Mouse (Mus musculus) kidney, embryonic 16.5 days (tissue): ENCODE results near the gene Gm21887. TPM values are rescaled to one million over a fixed set of nuclear protein-coding genes. Genes with fewer than 3 reads are reported as not detected.
"Not testable (repeated sequence)": the region's sequence is repeated elsewhere in the genome, so short reads cannot be mapped to it uniquely, and the experiment has no call there.

Experiments used
- ATAC-seq: fragments of 200-750 bp; cut with Nextera tagmentation; 2 replicates; pipeline ENCODE4 v1.8.0; 2017; ENCODE audit warnings: moderate TSS enrichment; ENCODE audit not compliant: low FRiP score, low TSS enrichment
- H3K27ac ChIP-seq: fragments of 300-500 bp; sonication (generic); 2 replicates; pipeline ENCODE4 v1.5.1; 2014; ENCODE audit warnings: low read length
- H3K27me3 ChIP-seq: fragments of 300-500 bp; sonication (generic); 2 replicates; pipeline ENCODE4 v1.6.1; 2014; ENCODE audit warnings: low read length, control low read depth, mixed read lengths; ENCODE audit not compliant: insufficient read depth
- H3K36me3 ChIP-seq: fragments of 300-500 bp; sonication (generic); 2 replicates; pipeline ENCODE4 v1.6.1; 2014; ENCODE audit warnings: low read length, control low read depth, mixed read lengths; ENCODE audit not compliant: insufficient read depth
- H3K4me1 ChIP-seq: fragments of 300-500 bp; sonication (generic); 2 replicates; pipeline ENCODE4 v1.6.1; 2014; ENCODE audit warnings: low read length, control low read depth, mixed read lengths; ENCODE audit not compliant: insufficient read depth
- H3K4me2 ChIP-seq: fragments of 300-500 bp; sonication (generic); replicated peaks from 2 replicates; pipeline ENCODE4 v1.6.1; 2014; ENCODE audit warnings: low read depth, low read length
- H3K4me3 ChIP-seq: fragments of 300-500 bp; sonication (generic); 2 replicates; pipeline ENCODE4 v1.5.1; 2014; ENCODE audit warnings: mild to moderate bottlenecking, low read length
- H3K9ac ChIP-seq: fragments of 300-500 bp; sonication (generic); replicated peaks from 2 replicates; pipeline ENCODE4 v1.6.1; 2014; ENCODE audit warnings: low read length
- H3K9me3 ChIP-seq: fragments of 300-500 bp; sonication (generic); 2 replicates; pipeline ENCODE4 v1.6.1; 2016; ENCODE audit warnings: low read length, control low read depth
- WGBS: fragments of 180-500 bp; shearing (Covaris S2); extraction: QIAGEN DNeasy Blood & Tissue Kit; methylation state at CpG from one replicate; pipeline ENCODE4 v1.1.7; 2014; 5-methylcytosine and 5-hydroxymethylcytosine counted together
- polyA plus RNA-seq: library from polyadenylated mRNA; unstranded; fragments of >200 nt; fragmentation: Nextera tagmentation; extraction: Ambion mirVana; gene quantifications from 2 replicates; pipeline ENCODE4 v1.2.1, GENCODE M21; 2015

Gene Gm21887
- polyA plus RNA-seq, 1 experiment from 2014 or later = 162 TPM

- ATAC-seq = peak; percentile 17; the same call in 1 of the 2 replicates
- peaks cover 33% of the 10 kb centered on the region for H3K36me3 ChIP-seq
- 67% methylated on average over 3 of the region's 3 CpGs for WGBS
- not testable (repeated sequence) for H3K4me1 ChIP-seq, H3K9ac ChIP-seq, H3K4me3 ChIP-seq, H3K4me2 ChIP-seq, H3K9me3 ChIP-seq, H3K27me3 ChIP-seq
- peak overlapping the region; percentile 2 for H3K27ac ChIP-seq
These were observed 33.8 kb upstream of the Gm21887 start for GRCm38 (mm10) chrX:169975681-169976131.

DNA sequence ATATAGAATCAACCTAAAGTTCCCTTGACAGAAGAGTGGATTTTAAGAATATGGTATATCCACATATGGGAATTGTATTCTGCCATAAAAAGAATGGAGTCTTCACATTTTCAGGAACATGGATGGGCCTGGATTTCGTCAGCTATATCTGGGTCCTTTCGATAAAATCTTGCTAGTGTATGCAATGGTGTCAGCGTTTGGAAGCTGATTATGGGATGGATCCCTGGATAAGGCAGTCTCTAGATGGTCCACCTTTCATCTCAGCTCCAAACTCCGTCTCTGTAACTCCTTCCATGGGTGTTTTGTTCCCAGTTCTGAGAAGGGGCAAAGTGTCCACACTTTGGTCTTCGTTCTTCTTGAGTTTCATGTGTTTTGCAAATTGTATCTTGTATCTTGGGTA, 33.1 kb upstream of the Gm21887 start:
- H3K9me3 ChIP-seq, H3K4me3 ChIP-seq, H3K27ac ChIP-seq, H3K4me2 ChIP-seq, H3K4me1 ChIP-seq, ATAC-seq, H3K27me3 ChIP-seq, H3K9ac ChIP-seq: not testable (repeated sequence)
- H3K36me3 ChIP-seq = peaks cover 37% of the 10 kb centered on the region
- 66% methylated on average over 5 of the region's 5 CpGs for WGBS

GRCm38 (mm10) chrX:169977856-169978435, 31.5 kb upstream of the Gm21887 start:
- H3K9ac ChIP-seq, H3K4me3 ChIP-seq, H3K27me3 ChIP-seq, H3K9me3 ChIP-seq, H3K4me1 ChIP-seq, H3K27ac ChIP-seq, H3K4me2 ChIP-seq, ATAC-seq: not testable (repeated sequence)
- WGBS = 87% methylated on average over 7 of the region's 7 CpGs
- peaks cover 50% of the 10 kb centered on the region for H3K36me3 ChIP-seq

GRCm38 (mm10) chrX:169978436-169979381, 30.8 kb upstream of the Gm21887 start:
- Histone ChIP-seq H3K9me3 (peaks cover 15% of the 10 kb centered on the region), H3K27ac (peak overlapping the region; percentile 1; the same call in 1 of the 2 replicates), H3K36me3 (peaks cover 58% of the 10 kb centered on the region)
- WGBS = 61% methylated on average over 29 of the region's 29 CpGs
- not testable (repeated sequence) for H3K4me2 ChIP-seq, H3K9ac ChIP-seq, H3K27me3 ChIP-seq, ATAC-seq, H3K4me3 ChIP-seq, H3K4me1 ChIP-seq

GRCm38 (mm10) chrX:169979461-169980202, 29.8 kb upstream of the Gm21887 start:
- H3K4me1 ChIP-seq, H3K9ac ChIP-seq, H3K4me3 ChIP-seq, H3K27me3 ChIP-seq, ATAC-seq, H3K27ac ChIP-seq, H3K4me2 ChIP-seq: not testable (repeated sequence)
- H3K36me3 ChIP-seq = peaks cover 65% of the 10 kb centered on the region
- 81% methylated on average over 20 of the region's 20 CpGs for whole genome bisulfite sequencing
- peaks cover 21% of the 10 kb centered on the region for H3K9me3 ChIP-seq

DNA sequence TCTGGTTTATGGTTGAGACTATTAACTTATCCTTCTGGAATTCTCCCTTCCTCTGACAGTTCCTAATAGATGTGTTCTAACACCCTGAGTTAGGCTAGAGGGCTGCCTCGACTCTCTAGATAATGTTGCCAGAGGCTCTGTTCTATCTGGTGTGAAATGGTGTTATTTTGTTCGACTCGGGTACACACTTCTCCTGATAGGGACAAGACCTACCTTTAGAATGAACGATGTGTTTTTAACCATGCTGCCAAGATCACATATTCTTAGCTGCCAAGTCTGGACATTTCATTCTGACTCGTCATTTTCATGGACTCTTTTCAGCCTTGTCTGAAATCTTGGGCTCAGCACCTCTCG, 29.3 kb upstream of the Gm21887 start:
- peaks cover 71% of the 10 kb centered on the region for H3K36me3 ChIP-seq
- 85% methylated on average over 6 of the region's 6 CpGs for WGBS
- not testable (repeated sequence) for ATAC-seq

DNA sequence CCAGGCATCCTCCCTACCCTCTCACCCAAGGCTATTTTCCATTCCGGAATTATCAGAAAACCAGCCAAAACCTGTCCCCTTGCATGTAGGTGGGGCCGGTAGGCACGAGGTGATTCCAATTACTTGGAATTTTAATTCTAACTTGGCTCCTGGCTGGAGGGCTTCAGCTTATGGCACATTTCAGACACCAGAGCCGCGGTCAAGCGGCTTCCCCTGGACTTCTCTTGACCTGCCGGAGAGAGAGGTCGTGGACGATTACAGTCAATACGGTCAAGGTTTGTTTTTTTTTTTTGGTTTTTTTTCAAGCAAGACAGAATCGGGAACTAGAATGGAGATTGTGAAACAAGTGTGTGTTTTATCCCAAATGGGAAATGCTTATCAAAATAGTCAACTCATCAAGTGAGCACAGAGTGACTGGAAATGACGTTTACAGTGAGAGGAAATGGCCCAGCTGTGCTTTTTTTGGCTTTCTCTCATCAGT, 28.6 kb upstream of the Gm21887 start:
- Histone ChIP-seq H3K27me3 (no peaks in the 10 kb centered on the region), H3K4me3 (no peak overlapping the region), H3K4me2 (no peak overlapping the region), H3K27ac (no peak overlapping the region), H3K36me3 (peaks cover 78% of the 10 kb centered on the region), H3K9ac (no peak overlapping the region), H3K9me3 (peaks cover 33% of the 10 kb centered on the region), H3K4me1 (no peaks in the 10 kb centered on the region)
- 74% methylated on average over 12 of the region's 12 CpGs for WGBS
- ATAC-seq = no peak

More for the DNA sequence above, 29.3 kb upstream of the Gm21887 start:
- H3K9ac ChIP-seq, H3K4me3 ChIP-seq, H3K4me1 ChIP-seq, H3K27ac ChIP-seq, H3K4me2 ChIP-seq, H3K27me3 ChIP-seq: not testable (repeated sequence)
- peaks cover 27% of the 10 kb centered on the region for H3K9me3 ChIP-seq

DNA sequence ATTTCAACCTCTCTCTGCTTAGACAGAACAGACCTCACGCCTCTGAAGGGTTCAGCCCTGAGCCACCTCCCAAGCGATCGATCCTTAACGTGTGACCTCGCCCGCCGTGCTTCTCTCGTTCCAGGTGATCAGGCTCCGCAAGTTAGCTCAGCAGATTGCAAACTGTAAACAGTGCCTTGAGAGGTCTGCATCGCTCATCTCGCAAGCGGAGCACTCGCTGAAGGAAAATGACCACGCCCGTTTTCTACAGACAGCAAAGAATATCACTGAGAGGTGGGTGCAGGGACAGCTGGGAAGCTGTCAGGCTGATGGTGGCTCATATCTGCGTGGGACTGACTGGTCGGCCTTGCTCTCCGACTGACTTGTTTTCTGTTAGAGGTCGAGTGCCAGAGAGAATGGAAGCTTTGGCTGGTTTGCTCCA, 27.7 kb upstream of the Gm21887 start:
- not testable (repeated sequence) for H3K4me3 ChIP-seq, H3K27me3 ChIP-seq, ATAC-seq, H3K27ac ChIP-seq, H3K4me1 ChIP-seq, H3K4me2 ChIP-seq, H3K9ac ChIP-seq
- Histone ChIP-seq H3K9me3 (peaks cover 39% of the 10 kb centered on the region), H3K36me3 (peaks cover 83% of the 10 kb centered on the region)
- 87% methylated on average over 19 of the region's 19 CpGs for WGBS

- H3K9me3 ChIP-seq = peaks cover 46% of the 10 kb centered on the region
- ATAC-seq, H3K9ac ChIP-seq, H3K4me1 ChIP-seq, H3K27me3 ChIP-seq, H3K4me3 ChIP-seq, H3K27ac ChIP-seq, H3K4me2 ChIP-seq: not testable (repeated sequence)
- peaks cover 85% of the 10 kb centered on the region for H3K36me3 ChIP-seq
- WGBS = 90% methylated on average over 23 of the region's 23 CpGs
These were observed 26.7 kb upstream of the Gm21887 start for GRCm38 (mm10) chrX:169982606-169983400.
